Mouse (Mus musculus) mature B cell (primary cell): ENCODE data around the gene Pxylp1.

Source experiments
- in situ Hi-C: fragments of 300-500 bp; cut with MboI; formaldehyde crosslinking; loops from 2 replicates; pipeline ENCODE4 v1.14.3; 2019

Pxylp1 gene

DNA sequence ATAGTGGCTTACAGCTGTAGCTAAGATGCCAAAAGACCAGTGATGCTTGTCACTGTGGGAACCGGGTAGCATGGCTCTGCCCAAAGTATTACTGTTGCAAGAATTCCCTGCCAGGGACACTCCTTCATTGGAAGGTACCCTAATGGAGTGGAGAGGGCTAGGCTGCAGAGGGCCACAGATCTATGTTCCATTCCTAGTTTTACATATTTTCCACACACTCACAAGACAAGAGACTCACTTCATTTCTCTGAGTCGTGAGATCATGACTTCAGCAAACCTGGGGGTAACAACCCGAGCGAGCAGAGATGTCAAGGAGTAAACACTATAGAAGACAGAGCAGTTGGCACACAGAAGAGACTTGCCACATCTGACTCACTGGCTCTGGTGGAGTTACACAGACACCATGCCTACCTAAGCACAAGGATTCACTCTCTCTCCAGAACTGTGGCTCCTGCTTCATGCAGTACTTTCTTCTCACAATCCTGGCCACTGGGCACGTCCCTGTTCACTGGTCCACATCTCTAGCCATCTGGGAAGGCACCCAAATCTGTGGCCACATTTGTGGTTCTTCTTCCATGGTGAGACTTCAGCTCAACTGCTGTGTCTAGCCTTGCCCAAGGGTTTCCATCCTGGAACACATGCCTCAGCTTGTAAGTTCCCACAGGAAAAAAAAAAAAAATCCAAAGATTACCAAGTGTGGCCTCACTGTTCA lies 31.9 kb downstream of the Pxylp1 start:
- in situ Hi-C loops: no loop called here

DNA sequence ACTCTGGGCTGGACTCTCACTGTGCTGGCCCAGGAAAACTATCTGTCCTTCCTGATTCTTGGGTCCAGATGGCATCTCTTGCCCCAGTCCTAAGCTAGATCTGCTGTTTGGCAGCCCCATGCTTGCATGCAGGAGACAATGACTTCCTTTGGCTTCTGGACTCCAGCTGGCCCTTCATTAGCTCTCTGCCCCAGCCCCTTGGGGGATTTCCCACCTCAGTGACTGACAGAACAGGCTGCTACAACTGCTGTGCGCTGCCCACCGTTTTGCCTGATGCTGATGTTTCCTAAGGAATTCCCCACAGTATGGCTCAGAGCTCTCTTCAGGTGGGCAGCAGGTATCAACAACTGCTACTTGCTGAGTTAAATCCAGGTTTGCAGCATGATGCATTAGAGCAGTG lies 33.4 kb downstream of the Pxylp1 start:
- in situ Hi-C loops: no loop called here

DNA sequence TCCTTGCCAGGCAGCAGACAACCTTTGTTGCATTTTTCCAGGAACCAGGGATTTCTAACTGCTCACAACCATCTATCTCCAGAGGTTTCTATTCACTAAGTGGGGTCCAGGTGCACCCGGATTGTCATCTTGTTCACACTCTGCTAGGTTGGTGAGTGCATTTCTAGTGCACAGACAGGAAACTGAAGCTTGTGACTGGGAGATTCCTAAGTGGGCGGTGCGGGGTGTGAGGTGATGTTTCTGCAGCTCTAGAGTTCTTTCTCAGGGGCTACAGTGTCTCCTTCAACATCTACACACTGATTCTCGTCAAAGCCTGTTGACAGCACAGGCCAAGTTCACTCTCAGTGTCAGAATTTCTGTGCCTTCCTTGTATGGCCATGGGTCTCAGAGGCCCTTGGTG lies 34.6 kb downstream of the Pxylp1 start:
- in situ Hi-C loops: no loop called here

DNA sequence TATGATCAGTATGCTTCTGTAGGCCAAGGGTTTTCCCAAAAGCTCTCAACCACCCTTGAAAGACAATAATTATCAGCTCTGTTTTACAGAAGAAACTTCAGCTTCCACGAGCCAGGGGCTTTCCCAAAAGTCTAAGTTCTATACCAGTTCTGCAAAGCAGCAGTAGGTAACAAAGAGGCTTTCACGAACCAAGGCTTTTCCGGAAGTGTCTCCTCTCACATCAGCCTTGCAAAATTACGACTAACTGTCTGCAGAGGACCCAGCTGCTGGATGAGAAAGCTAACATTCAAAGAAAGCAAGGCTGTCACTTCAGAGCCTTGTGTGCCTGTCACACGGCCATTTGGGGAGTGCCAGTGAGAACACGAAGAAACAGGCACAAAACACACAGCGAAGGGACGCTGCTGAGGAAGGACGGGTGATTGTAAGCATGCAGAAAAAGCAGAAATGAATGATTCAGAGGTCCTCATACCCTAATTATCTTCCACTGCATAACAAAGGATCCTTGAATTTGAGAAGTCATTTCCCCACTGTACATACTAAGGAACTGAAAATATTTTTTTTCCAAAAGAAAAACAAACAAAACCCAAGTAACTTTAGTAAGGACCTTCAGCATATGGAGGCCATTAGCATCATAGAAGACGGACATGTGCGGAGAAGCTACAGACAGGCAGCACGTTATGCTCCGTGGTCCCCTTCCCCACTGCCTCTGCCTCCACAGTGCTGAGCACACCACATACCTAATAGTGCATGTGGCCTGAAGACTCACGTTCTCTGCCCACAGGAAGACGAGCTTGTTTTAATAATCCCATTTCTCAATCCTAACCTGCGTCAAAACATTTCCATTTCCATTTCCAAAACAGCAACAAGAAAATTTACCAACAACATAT lies 38.9 kb downstream of the Pxylp1 start:
- in situ Hi-C loops: no loop called here

DNA sequence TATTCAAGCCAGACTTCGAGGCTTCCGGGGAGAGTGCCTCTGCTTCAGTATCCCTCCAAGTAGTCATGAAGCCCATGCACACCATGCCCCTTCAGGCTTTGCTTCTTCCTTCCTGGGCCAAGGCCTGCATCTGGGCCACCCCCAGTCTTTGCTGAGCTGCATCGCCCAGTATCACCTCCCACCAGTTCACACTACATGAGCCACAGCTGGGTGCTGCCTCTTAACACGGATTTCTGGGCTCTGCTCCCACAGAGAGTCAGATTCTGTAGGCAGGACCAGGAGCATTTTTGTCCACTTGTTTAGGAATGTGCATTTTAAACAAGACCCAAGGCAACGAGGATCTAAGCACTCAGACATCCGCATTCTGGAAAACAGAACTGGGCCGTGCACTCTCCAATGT lies 40.8 kb downstream of the Pxylp1 start:
- in situ Hi-C loops: no loop called here

DNA sequence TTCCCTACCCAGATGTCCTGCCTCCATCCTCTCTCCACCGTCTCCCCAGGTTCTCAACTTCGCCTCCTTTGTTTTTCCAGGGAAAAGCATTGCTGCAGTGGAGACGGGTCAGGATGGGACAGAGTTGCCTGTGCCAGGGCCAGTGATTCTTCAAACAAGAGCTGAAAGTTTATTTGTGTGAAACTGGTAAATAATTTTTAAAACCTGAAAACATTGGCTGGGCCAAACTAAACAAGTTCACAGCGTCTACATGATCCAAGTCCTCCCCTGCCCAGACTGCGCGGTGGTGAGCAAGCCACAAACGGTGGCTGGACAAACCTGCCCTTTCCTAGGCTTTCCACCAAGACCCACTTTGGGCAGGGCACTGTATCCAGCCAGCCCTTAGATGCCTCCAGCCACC lies 41.4 kb downstream of the Pxylp1 start:
- in situ Hi-C loops: no loop called here

DNA sequence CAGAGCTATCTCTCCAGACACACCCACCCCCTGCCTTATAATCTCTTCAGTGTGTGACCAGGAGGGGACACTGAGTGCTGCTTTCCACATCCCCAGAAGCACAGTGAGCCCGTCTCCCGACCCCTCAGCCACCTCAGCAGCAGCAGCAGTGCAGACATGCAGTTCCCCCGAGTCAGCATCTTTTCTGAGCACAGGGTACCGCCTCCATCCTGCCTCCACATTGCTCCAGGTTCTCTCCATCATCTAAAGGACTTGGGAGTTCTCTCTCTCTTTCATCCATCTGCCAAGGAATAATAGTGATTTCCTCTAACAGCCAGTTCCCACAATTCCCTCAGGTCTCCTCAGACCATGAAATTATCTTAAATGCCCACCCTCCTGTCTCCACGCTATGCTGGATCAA lies 43.5 kb downstream of the Pxylp1 start:
- in situ Hi-C loops: no loop called here

DNA sequence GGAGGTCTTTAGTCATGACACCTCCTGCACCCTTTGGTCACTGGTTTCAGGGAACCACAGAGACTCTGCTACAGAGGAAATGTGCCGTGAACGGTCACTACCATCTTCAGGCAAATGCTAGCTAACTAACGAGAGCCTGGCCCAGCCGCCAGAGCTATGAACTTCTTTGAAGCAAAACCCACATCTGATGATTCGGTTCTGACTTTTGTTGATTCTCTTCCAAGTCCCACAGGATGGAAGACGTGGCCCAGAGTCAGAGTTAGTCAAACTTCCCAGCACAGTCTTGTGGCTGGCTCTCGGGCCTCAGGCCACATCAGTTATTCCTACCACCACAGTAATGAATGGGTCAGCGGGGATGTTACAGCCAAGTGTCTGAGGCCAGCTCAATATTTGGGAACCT lies 46.1 kb downstream of the Pxylp1 start:
- in situ Hi-C loops: no loop called here

DNA sequence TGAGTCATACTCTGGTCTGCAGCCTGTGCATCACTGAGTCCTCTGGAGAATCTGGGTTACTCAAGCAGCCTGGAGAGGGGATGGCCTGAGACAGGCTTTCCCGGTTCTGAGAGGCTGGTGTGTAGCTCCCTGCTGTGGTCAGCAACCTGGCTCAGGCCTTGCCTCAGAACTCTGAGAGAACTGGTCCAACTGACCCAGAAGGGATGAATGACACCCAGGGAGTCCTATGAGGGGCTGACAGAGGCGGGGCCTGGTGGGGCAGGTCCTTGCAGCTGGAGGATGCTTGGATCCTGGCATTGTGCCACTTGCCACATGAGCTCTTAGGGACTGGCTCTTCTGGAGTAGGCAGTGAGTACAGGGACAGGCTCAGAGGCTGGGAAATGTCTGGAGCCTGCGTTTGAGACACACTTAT lies 47.7 kb downstream of the Pxylp1 start:
- in situ Hi-C loops: no loop called here

DNA sequence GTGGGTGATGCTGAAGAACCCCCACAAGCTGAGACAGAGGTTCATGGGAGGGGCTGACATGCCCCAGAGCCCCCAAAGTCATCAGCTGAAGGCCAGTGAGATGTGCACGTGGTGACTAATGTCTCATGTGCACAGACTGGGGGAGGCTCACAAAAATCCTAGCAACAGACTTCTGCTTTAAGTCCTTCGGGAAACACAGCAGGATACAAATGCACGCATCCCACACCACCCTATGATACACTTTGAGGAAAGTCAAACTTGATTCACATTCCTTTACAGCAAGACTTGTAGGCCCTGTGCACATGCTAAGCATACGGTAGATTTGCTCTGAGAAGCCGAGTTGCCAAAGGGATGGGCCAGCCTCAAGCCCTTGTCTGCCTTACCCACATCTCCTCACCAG lies 53.1 kb downstream of the Pxylp1 start:
- in situ Hi-C loops: no loop called here

DNA sequence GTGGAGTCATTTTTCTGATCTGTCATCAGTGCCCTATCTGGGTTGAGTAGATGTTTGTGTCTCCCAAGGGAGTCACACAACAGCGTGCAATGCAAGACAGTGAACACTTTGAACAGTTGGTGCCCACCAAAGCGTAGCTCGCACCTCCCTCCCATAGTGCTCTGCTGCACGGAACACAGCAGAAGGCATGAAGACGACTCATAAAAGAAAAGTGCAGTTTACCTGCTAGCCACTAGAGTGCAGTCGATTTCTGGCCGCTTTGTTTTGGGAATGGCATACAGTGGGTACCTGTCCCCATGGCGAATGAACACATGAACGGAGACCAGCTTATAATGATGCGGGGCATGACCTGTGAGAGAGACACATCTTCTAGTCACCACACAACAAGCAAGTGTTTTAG lies 53.6 kb downstream of the Pxylp1 start:
- in situ Hi-C loops: no loop called here

DNA sequence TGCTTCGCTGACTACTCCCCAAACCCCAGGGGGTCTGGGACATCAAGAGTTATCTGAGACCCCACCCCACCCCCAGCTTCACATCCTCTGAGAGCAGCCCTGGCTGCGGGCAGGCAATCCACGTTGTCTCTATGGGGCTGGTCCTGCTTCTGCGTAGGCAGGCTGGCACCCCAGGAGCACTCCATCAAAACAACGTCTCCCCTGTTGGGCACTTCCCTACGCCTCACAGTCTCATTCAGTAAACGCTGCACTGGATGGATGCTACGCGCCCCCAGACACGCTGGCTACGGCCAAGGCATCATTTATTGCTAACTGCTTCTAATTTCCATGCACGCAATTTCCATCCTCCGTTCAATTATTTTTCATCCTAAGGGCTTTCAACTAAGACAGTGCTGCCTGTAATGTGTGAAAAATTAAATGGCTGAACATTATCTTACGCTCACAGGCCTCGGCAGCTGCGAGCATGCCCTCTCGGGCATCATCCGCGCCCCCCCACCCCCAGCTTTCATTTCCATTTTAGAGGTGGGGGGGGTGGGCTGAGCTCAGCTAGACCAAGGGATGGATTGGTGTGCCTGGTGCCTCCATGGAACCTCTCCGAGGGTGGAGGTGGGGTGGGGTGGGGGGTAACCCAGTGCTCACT lies 54.6 kb downstream of the Pxylp1 start:
- in situ Hi-C loops: no loop called here

DNA sequence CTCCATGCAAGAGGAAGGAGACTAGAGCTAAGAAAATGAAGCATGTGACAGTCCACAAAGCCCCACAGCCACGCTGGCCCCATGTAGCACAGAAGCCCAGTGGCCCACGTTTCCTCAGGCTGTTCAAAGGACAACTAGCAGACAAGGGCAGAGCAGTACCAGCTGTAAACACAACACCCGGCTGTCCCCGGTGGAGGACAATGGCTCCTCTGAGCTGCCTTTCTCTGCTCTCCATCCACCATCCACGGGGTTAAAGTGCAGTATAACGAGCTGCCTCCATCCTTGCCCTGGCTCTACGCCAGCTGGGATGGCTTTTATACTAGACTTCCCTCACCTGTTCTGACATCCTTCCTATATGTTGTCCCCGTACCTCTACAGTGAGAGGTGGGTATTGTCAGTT lies 55.5 kb downstream of the Pxylp1 start:
- in situ Hi-C loops: no loop called here

DNA sequence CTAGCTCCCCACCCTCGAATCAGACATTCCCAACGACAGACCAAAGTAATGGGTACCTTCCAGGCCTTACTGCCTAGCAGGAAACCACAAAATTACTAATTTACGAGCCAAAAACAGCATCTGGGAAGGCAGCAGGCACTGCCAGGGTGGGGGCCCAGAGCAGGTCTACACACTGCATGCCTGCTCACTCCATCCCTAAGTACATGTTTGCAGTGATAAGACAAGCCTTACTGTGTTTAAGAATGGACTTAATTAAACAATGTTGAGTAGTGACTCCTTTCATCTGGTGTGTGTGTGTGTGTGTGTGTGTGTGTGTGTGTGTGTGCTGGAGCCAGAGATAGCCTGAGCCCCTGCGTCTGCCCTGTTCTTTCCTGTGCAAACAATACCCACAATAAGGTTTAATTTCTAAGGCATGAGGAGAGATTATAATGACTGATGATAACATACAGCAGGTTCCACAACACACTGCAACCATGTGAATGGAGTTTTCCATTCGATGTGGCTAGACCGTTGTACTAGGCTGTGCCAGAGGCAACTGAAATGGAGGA lies 57.0 kb downstream of the Pxylp1 start:
- in situ Hi-C loops: no loop called here

DNA sequence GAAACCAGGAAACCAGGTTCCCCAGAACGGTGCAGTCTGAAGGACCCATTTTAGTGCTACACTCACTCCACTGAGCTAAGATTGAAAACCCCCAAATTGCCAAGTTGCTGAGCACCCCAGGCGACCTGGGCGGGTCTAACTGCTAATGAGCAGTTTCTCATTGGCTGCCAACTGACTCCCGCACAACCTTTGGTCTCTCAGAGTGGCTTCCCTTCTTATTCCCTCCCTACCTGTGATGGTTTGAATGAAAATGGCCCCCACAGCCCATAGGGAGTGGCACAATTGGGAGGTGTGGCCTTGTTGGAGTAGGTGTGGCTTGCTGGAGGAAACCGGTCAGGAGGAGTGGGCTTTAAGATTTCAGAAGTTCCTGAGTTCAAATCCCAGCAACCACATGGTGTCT lies 58.9 kb downstream of the Pxylp1 start:
- in situ Hi-C loops: no loop called here

DNA sequence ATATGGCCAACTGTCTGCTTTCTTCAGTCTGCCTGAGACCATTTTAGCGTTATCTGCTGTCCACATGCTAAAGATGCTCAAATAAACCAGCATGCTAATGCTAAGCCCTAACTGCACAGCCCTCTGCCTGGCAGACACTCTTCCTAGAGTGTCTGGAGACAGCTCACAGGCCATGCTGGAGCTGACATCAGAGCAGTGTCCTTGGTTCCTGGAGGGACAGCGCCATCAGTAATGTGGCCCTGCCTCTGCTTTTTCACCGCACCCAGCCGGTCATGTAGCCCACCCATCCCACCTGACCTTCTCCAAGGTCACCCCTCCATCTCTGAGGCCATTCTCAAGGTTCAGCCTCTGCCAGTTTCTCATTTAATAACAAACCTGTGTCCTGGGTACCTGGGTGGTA lies 60.0 kb downstream of the Pxylp1 start:
- in situ Hi-C loops: no loop called here

DNA sequence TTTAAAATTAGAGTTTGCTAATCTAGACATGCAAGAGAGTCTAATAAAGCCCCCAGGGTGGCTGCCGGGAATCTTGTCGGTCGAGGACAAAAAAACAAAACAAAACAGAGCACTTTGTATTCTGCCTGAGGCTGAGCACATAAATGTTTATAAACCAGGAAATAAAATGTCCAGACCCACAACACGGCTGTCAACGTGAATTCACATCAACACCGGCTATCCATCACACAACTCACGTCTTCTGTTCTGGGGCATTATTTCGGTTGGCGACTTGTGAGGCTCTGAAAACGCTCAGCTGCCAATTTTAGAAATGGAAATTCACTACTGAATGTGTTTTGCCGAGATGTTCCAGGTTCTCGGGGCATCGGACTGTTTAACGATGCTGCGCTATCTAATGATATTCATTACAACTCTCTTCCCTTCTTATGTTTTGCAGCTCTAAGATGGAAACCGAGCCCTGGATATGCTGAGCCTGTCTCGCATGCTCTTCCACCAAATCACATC lies 61.6 kb downstream of the Pxylp1 start:
- in situ Hi-C loops: no loop called here

DNA sequence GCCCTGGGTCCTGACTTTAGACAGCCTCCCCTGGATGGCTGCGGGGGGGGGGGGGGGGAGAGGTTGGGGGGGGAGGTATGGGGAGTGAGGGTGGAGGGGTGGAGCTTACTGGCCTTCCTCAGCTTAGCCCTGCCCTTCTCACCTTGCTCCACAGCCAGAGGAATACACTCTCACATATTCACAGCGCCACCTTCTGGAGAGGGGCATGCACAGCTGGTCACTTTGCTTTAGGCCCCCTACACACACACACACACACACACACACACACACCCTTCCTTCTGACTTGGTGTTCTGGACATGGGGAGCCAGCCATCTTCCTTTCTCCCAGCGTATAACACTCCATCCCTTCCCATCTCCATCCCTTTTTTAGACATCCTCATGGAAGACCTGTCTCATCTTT lies 62.8 kb downstream of the Pxylp1 start:
- in situ Hi-C loops: no loop called here

DNA sequence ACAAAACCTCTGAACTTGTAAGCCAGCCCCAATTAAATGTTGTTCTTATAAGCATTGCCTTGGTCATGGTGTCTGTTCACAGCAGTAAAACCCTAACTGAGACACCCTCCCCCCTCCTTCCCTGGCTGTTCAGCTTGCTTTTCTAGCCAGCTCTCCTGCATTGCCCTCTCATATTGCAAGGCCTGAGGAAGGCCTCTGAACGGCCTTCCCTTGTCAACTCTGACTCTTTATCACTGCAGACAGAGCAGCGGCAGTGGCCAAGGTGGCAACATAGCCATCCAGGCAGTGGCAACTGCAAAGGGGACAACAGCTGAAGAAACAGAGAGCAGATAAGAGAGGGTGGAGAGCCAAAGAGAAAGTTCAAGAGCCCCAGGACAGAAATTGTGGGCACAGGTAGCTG lies 64.4 kb downstream of the Pxylp1 start:
- in situ Hi-C loops: no loop called here

DNA sequence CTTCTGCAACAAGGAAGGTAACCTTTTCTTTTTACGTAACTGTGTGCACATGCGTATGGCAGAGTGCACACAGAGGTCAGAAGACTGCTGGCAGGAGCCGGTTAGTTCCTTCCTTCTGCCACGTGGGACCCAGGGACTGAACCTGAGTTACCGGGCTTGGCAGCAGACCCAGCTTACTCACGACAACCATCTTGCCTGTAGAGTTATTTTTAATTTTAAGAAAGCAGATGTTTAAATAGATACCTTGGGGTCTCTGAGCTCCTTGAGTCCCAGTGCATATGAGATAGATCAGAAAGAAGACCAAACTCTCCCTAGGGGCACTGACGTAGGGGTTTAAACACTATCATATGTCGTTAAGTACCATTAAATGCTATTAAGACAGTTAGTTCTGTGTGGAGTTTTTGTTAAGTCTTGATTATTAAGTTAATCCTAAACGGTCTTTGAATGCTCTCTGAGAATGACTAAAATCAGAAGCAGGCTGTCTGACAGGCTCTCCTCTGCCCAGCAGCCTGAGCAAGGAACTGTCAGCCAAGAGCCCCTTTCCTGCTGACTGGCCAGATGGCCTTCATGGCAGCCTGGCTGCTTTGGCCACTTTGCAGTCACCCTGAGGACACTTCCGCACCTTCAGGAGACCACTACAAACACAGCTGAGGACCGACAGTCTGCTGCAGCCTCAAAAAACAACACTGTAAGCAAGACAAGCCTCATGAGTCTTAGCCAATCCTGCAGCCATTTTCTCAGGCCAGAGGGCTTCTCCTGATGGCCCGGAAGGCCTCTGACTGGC lies 65.3 kb downstream of the Pxylp1 start:
- in situ Hi-C loops: no loop called here

DNA sequence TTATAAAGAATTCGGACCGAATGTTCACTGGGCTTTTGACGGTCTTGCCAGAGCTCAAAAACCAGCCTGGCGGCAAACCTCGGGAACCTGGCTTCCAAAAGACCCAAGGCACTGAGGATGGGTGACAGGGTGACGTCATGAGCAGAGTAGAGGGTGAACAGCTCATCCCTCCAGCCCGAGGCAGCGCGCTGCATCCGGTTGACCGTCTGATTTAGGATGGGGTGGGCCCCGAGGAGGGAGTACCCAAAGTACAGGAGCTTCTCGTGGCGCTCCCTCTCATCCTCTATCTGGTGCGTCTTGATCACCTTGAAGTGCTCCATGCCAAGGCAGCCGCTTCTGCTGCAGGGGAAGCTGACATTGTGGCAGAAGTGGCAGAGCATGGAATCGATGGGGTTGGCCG lies 67.6 kb downstream of the Pxylp1 start:
- in situ Hi-C loops: no loop called here

DNA sequence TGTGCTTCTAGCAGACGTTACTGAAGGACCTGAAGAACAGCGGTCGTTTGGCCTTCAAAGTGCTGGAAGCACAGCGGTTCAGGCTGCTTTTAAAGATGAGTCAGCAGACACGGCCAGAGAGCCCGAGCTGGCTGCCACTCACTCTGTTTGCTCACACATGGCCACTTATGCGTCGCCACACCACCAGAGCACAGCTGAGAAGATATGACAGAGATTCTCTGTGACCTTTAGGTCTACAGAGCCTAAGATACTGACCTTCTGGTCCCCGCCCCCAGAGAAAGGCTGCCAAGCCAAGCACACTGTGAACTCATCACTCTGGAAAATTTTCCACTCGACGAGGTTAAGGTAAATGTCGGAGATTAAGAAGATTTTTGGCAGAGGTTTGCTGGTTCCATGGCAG lies 68.4 kb downstream of the Pxylp1 start:
- in situ Hi-C loops: no loop called here
